Mouse (Mus musculus): ENCODE measurements at regions not wholly inside any gene's neighbourhood (a gene's known extent, or its start where the extent isn't known, plus 50 kb on each side); places are given as distances from the start of the nearest gene placed in this dataset.

- DNase-seq (ENCODE audit: low spot score): no peak
Observed at GRCm38 (mm10) chr8:88972993-88973690, 70.8 kb downstream of the Sall1 start.

DNA sequence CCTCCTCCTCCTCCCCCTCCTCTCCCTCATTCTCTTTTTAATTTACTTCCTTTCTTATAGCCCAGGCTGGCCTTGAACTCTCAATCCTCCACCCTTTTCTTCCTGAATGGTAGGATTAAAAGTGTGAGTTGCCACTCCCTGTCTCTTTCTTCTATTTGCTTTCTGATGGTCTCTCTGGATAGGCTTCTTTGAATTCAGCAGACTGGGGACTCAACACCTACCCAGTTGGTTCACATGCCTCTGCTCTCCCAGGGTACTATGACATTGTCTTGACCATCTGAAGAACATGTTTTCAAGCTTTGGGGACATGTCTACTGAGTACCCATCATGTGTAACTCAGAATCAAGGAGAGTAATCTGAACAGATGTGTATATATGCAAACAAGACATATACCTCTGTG, 85.1 kb downstream of the Sall1 start:
- DNase-seq (ENCODE audit: low spot score): no peak

GRCm38 (mm10) chr8:88953178-88953577, 90.8 kb downstream of the Sall1 start:
- DNase-seq (ENCODE audit: low spot score): no peak

GRCm38 (mm10) chr8:88951829-88952155, 92.2 kb downstream of the Sall1 start:
- DNase-seq (ENCODE audit: low spot score): no peak

DNA sequence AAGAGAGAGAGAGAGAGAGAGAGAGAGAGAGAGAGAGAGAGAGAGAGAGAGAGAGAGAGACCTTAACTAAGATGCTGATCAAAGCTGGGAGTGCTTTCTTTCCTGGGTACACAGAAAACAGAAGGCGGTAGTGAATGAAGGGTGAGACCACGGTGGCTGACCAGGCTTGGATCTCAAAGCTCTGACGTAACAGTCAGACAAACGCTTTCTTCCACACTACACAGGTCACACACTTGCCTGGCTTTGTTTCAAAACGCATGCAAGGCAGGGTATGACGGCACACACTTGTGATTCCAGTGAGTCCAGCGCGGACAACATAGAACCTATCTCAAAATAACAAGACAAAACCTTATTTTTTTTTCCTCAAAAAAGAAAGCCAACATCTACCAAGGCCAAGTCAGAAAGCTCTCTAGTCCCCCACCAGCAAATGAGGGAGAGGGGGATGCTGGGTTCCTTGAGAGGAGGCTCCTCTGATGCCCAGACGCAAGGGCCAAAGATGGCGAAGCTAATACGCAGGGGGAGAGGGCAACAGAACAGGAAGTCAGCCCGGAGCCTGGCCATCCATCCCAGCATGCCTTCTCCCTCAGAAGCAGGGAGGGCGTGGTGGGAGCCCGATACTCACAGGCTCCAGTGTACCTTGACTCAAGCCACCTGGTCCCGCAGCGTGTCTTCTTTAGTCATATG, 92.7 kb downstream of the Sall1 start:
- no peak for DNase-seq (ENCODE audit: low spot score)

DNA sequence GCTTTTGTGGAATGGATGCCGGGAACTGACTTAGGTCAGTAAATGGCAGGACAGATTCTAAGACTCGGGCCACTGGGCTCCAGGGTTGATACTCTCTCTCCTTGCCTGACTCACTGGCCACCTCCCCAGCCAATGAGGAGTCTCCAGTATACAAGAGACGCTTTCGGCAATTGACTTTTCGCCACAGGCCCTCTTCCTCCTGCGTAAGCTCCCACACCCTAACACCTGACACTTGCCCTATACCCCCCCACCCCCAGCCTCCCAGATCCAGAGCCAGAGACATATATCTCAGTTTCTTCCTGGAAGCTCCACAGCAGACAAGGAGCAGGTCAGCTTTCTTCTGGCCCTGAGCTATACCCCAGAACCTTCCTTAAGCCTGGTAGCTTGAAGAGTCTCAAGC, 94.0 kb downstream of the Sall1 start:
- no peak for DNase-seq (ENCODE audit: low spot score)

DNA sequence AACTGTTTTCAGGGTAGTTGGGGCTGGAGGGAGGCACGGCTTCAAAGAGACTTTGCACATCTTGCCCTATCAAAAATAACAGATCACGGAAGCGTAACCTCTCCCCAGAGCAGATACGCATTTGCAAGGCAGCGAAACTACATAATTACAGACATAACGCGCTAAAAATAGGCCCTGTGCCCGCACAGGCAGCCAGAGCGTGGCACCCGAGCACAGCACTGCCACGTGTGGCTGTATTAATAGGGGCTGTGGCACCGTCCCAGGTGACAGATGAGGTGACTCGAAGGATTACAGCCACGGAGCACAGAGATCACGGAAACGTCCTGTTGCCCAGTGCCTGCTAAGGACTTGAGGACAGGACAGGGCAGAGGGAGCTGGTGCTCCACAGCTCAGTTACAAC, 95.0 kb downstream of the Sall1 start:
- no peak for DNase-seq (ENCODE audit: low spot score)

DNA sequence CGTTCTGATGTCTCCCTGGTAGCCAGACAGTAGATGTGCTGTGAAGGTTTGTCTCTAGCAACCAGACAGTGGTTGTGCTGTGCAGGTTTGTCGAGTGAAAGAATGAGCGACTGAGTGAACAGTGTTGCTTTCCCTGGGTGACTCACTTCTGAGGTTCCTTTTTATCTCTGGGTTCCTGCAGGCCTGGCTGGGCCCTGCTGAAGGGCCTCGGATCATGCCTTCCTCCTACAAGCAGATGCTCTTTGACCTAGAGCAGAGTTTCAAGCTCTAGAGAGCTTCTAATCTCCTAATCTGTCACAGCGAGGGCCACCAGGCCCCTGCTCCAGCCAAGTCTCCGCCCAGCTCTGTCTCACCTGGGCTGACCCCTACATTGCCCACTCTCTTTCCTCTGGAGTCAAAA, 95.6 kb downstream of the Sall1 start:
- DNase-seq (ENCODE audit: low spot score): no peak

DNA sequence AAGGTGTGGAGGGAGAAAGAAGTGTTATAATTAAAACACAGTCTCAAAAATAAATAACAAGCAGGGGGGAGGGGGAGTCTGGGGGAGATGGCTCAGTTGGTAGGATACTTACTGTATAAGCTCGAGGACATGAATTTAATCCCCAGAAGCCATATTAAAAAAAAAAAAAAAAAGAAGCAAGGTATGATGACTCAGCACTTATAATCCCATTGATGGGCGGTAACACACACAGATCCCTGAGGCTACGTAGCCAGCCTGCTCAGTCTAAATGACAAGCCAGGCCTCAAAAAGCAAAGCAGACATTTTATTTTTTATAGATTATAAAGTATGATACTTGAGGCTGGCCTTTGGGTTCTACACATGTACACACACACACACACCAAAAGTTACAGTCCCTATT, 96.6 kb downstream of the Sall1 start:
- no peak for DNase-seq (ENCODE audit: low spot score)

DNA sequence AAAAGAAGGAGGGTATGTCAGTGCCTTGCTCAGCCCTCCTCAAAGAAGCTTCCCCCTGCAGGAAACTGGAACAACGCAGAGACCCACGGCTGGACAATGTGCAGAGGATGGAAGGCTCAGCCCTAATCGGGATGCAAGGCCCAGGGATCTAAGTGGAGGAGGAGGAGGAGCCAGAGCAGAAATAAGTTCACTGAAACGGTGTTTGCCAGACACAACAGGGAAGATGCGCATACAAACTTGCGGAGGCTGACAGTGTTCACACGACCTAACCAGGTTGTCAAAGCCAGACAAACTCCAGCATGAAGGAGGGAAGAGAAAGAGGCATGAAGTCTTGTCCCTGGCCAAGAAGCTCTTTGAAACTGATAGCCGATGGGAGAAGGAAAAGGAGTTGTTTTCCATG, 98.3 kb downstream of the Sall1 start:
- no peak for DNase-seq (ENCODE audit: low spot score)

- DNase-seq (ENCODE audit: low spot score): peak; percentile 0
Observed at GRCm38 (mm10) chr8:88944038-88944437, 99.9 kb downstream of the Sall1 start.

- no peak for DNase-seq (ENCODE audit: low spot score)
Observed at GRCm38 (mm10) chr8:88939071-88939746, 104.8 kb downstream of the Sall1 start.

DNA sequence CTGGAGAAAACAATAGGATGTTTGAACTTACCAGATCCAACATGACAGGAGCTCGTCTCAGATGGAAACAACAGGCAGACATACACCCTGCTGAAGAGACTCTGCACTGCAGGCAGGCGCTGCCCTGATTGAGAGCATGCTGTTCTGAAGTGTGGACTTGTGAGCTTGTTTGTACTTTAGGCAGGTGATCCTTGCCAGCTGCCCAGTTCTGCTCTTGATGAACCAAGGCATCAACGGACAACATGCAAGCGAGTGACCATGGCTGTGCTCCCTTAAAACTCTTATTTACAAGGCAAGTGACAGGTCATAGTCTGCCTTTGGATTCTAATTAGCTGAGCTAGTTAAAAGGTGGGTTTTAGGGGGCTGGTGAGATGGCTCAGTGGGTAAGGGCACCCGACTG, 109.3 kb downstream of the Sall1 start:
- DNase-seq (ENCODE audit: low spot score): no peak

- no peak for DNase-seq (ENCODE audit: low spot score)
Observed at GRCm38 (mm10) chr8:88931050-88931449, 112.9 kb downstream of the Sall1 start.

GRCm38 (mm10) chr8:88930370-88930769, 113.6 kb downstream of the Sall1 start:
- DNase-seq (ENCODE audit: low spot score): no peak

GRCm38 (mm10) chr8:88928675-88929377, 115.1 kb downstream of the Sall1 start:
- no peak for DNase-seq (ENCODE audit: low spot score)

DNA sequence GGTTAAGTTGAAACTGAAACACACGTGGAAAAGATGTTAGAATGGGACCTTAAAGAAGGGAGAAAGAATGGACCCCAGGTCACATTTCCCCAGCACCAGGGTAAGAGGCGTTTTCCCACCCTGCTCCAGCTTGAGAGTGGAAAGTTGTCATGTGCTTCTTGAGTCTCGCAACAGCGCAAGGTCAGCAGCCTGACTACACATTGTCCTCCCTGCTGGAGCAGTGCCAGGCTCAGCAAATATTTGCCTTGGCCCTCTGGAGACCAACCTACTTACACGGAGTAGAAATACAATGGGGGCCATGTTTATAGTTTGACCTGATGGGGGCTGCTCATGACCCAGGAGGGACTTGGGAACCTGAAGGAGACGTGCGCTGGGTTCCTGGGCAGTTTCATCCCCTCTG, 121.1 kb downstream of the Sall1 start:
- DNase-seq (ENCODE audit: low spot score): no peak

DNA sequence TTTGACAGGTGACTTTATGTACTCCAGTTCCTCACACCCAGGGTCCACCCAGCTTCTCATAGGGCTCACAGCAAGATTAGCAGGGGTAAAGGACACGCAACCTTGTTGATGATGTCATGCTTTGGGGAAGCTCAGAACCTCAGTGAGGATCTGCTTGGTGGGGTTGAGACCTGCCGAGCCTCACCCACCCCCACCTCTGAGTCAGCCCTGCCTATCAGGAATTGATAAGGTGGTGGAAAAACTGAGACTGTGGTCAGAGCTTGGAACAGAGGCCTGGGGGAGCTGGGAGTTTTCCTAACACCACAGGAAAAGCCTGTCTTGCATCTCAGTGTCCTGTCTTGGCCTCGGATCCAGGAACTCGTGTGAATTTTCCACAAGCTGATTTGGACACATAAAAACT, 122.0 kb downstream of the Sall1 start:
- no peak for DNase-seq (ENCODE audit: low spot score)

DNA sequence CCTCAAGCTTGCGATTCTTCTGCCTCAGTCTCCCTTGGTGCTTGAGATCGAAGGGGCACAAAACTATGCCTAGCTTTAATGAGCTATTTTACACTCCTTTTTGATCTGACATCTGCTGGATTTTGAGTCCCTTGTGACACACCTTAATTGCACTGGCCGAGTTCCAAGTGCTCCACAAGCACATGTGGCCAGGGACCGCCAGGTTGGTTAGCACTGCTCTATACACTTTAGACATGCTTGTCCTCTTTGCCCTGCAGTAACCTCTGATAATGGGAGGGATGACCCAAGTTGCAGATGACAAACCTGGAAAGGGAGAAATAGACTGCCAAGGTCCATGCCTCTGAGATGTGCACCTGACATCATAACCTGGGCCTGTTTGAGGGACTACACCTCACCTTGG, 124.7 kb downstream of the Sall1 start:
- DNase-seq (ENCODE audit: low spot score): no peak

- no peak for DNase-seq (ENCODE audit: low spot score)
Observed at GRCm38 (mm10) chr8:88916064-88916463, 127.9 kb downstream of the Sall1 start.

DNA sequence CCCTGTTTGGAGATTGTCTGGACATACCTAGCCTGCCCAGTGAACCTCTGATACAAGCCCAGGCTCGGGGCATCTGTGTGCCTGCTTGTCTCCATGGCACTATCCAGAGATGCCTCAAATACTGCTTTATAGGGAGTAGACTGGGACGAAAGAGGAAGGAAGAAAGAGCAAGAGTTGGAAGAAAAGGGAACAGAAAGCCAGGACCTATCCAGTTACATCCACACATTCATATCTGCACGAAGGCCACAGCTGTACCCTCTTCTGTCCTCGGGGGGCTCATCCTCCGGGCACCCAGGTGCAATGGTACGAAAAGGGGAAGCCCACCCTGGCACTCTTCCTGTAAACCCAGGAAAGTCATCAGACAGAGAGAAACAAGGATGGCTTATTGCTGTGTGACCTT, 129.3 kb downstream of the Sall1 start:
- no peak for DNase-seq (ENCODE audit: low spot score)

DNA sequence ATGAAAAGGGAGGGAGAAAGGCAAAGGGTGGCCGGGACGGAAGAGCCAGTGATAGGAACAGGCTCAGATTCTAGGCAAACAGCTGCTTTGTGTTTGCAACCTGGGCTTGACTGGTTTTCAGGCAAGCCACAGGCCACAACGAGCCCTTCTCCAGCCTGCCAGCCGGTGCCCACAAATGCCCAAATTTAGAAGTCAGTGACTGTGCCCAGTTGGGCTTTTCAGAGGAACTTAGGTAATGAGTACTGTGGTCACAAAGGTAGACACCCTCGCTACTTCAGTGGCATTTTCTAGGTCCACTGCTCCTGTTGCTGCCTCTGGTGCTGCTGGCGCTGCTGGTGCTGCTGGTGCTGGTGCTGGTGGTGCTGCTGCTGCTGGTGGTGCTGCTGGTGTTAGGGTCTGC, 129.8 kb downstream of the Sall1 start:
- no peak for DNase-seq (ENCODE audit: low spot score)

- no peak for DNase-seq (ENCODE audit: low spot score)
Observed at GRCm38 (mm10) chr8:88906244-88906643, 137.7 kb downstream of the Sall1 start.

All from c-Kit-positive CD71-positive TER-119-positive erythroid progenitor cells, embryonic 14.5 days (primary cell).